Mouse (Mus musculus) cerebellum, adult 2 months (tissue): ENCODE data around the gene Adra2c. TPM values are rescaled to one million over a fixed set of nuclear protein-coding genes. Genes with fewer than 3 reads are reported as not detected.

Experiments used
- DNase-seq, 2 experiments: peaks; one replicate each; pipeline ENCODE4 v3.0.0; 2021
- H3K27ac ChIP-seq: fragments of 200-500 bp; 2 replicates; pipeline ENCODE4 v1.5.1; 2012; ENCODE audit warnings: low read length, control low read depth, inconsistent platforms; ENCODE audit not compliant: insufficient read depth
- H3K27me3 ChIP-seq: fragments of 200-500 bp; 2 replicates; pipeline ENCODE4 v1.6.1; 2012; ENCODE audit warnings: inconsistent platforms, mild to moderate bottlenecking, low read length, moderate library complexity; ENCODE audit not compliant: control insufficient read depth, insufficient read depth
- H3K4me1 ChIP-seq: fragments of 200-500 bp; 2 replicates; pipeline ENCODE4 v1.6.1; 2011; ENCODE audit warnings: low read length; ENCODE audit not compliant: control insufficient read depth, insufficient read depth
- H3K4me3 ChIP-seq: fragments of 200-500 bp; replicated peaks from 2 replicates; pipeline ENCODE3; 2011; ENCODE audit warnings: mild to moderate bottlenecking, low read depth, low read length, control low read depth; ENCODE audit not compliant: insufficient read depth
- CTCF ChIP-seq: fragments of 200-500 bp; IDR thresholded peaks from 2 replicates; pipeline ENCODE4 v1.5.1; 2011; ENCODE audit warnings: low read depth, mild to moderate bottlenecking, control low read depth, low read length, moderate library complexity, borderline replicate concordance; ENCODE audit not compliant: insufficient read depth
- POLR2A ChIP-seq: fragments of 200-500 bp; IDR thresholded peaks from 2 replicates; pipeline ENCODE4 v1.6.1; 2011; ENCODE audit warnings: low read length, control low read depth, borderline replicate concordance; ENCODE audit not compliant: insufficient read depth
- WGBS: fragments of 180-500 bp; shearing (Covaris S2); methylation state at CpG from one replicate; pipeline ENCODE4 v1.1.7; 2018; 5-methylcytosine and 5-hydroxymethylcytosine counted together
- polyA plus RNA-seq: library from polyadenylated mRNA; depleted of rRNA; stranded (reverse); fragments of >200 nt; gene quantifications from 2 replicates; pipeline ENCODE4 v1.2.3, GENCODE M21; 2012

Adra2c gene
- polyA plus RNA-seq, 1 experiment, result 8.4 TPM

DNA sequence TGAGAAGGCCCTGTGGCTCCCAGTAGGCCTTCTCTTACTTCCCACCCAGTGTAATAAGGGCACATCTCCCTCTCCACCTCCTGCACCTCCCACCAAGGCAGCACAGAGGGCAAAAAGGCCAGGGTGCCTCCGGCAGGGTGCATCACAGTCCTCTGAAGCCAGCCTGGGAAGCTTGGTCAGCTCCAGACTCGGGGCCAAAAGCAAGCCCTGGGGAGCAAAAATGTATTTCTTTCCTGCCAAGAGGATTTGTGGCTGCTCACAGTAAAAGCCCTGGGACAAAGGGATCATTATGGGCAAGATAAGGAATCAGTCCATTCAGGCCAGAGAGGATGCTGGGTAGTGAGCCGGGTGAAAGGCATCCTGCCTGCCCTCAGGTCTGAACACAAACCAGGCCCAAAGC, 7.2 kb downstream of the Adra2c start:
- no peak overlapping the region for H3K27ac ChIP-seq
- DNase-seq, result no peak
- H3K4me3 ChIP-seq, result no peak overlapping the region
- TF ChIP-seq POLR2A (no peak), CTCF (no peak)
- no peaks in the 10 kb centered on the region for H3K27me3 ChIP-seq
- H3K4me1 ChIP-seq, result peaks cover 3% of the 10 kb centered on the region
- 74% methylated on average over 3 of the region's 3 CpGs for WGBS

DNA sequence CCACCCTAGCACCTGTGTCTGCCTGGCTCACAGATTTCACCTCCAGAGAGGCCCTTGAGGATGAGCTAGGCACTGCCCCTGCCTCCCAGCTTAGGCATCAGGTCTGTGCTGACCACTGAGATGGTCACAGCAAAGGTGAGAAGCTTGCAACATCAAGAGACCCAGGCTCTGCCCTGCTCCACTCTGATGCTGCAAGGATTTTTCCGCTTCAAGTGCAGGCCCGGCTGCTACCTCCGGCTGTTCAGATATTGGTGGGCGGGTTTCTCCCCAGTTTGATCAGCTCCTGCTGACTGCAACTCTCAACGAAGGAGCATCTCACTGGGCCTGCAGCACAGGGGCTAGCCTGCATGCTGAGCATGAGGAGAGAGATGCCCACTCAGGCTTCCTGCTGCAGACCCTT, 8.1 kb downstream of the Adra2c start:
- WGBS, result 78% methylated on average over 5 of the region's 5 CpGs
- H3K4me3 ChIP-seq, result no peak overlapping the region
- H3K4me1 ChIP-seq, result peaks cover 3% of the 10 kb centered on the region
- H3K27me3 ChIP-seq, result no peaks in the 10 kb centered on the region
- no peak for TF ChIP-seq CTCF
- no peak for TF ChIP-seq POLR2A
- DNase-seq, result no peak
- no peak overlapping the region for H3K27ac ChIP-seq

DNA sequence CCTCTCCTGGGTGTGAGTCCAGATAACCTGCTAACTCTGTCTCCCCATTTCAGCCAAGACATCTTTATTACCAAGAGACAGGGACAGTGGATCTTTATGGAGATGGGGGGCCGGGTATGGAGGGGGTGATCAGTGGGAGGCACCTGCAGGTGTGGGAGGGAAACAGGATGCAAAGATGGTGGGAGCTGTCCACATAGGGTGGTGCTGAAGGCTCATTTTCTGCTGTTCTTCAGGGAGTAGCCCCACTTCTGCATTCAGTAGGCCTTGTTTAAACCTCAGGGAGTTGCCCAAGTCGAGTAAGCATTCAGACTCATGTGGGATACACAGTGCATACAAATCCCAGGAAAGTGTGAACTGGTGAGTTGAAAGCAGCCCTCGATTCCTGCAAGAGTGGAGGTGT, 21.5 kb downstream of the Adra2c start:
- Histone ChIP-seq H3K27me3 (no peaks in the 10 kb centered on the region), H3K27ac (no peak overlapping the region), H3K4me3 (no peak overlapping the region), H3K4me1 (peaks cover 10% of the 10 kb centered on the region)
- DNase-seq, result no peak
- WGBS, result 72% methylated on average over 3 of the region's 3 CpGs
- TF ChIP-seq POLR2A (no peak), CTCF (no peak)

DNA sequence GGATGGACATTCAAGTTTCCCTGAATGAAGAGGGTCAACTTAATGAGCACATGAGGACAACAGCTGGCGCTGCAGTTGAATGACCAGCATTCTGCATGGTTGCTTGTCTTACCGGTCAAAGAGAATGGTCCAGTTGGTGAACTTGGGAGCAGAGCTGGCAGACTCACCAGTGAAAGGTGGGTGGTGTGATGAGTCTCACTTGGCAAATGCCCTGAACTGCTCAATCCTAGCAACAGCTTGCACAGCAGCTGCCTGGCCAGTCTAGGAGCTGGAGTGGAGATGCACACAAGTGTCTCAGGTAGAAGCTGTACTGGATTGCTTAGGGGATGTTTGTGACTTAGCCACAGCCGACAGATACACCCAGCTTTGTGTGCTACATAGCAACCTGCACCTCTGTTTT, 26.1 kb downstream of the Adra2c start:
- 86% methylated on average over 3 of the region's 3 CpGs for WGBS
- DNase-seq, result peak in 1 of 2 experiments; percentile 37
- TF ChIP-seq POLR2A, result no peak
- H3K4me3 ChIP-seq, result no peak overlapping the region
- H3K27ac ChIP-seq, result no peak overlapping the region
- H3K27me3 ChIP-seq, result no peaks in the 10 kb centered on the region
- H3K4me1 ChIP-seq, result peaks cover 21% of the 10 kb centered on the region

DNA sequence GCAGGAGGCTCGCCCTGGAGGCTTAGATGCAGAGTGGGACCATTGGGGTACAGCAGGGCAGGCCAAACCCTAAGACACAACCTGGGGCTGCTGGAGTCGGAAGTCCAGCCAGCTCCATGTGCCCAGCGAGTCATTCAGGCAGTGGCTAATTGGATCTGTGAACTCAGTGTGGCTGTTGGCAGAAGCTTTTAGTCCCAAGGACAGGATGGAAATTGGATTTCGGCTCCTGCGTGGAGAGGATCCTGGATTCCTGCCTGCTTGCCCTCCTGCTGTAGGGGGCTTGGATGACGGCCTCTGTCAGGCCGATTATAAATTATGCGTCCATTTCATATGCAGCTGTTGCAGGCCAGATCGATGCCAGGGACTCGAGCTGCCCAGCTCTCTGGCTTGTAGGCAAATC, 27.2 kb downstream of the Adra2c start:
- Histone ChIP-seq H3K4me1 (peaks cover 21% of the 10 kb centered on the region), H3K27me3 (no peaks in the 10 kb centered on the region), H3K27ac (peak overlapping the region; percentile 8; the same call in 1 of the 2 replicates), H3K4me3 (no peak overlapping the region)
- peak; percentile 89 to 93 for DNase-seq
- 11% methylated on average over 10 of the region's 10 CpGs for WGBS
- TF ChIP-seq POLR2A (no peak), CTCF (no peak)

DNA sequence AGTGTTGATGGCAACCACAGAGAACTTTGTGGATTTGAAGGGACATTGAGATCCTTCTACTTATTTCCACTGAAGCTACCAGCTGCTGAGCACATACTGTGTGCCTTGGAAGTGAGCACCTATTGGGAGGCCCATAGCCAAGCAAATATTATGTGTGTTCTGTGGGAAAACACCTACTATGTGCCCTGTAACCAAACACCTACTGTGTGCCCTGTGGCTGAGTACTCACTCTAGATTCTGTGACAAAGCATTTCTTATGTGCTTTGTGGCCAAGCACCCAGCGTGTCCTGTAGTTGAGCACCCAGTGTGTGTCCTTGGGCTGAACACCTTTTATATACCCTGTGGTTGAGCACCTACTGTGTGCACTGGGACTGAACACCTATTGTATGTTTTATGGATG, 28.6 kb downstream of the Adra2c start:
- H3K27me3 ChIP-seq, result no peaks in the 10 kb centered on the region
- WGBS, result 95% methylated on average over 1 of the region's 1 CpGs
- no peak for TF ChIP-seq CTCF
- no peak for TF ChIP-seq POLR2A

DNA sequence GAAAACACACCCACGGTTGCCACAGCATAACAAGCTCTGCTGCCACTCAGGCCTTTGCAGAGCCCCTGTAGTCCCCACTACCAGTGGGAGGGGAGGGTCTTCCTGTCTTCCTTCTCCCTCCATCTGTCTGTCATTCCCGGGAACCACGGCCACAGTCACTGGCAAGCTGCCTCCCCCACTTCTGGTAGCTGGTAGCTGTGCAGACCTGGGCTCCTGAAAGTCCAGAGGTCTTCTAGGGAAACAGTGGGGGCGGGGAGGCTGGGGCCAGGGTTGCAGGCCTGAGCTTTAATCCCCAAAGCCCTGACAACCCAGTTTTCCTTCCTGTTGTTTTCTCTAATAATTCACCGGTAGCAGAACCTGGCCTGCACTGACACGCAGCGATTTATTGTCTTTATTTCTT, 31.7 kb downstream of the Adra2c start:
- no peak for DNase-seq
- 87% methylated on average over 7 of the region's 7 CpGs for WGBS
- Histone ChIP-seq H3K27ac (no peak overlapping the region), H3K4me1 (peaks cover 35% of the 10 kb centered on the region), H3K27me3 (no peaks in the 10 kb centered on the region; the same call in 1 of the 2 replicates), H3K4me3 (no peak overlapping the region)
- TF ChIP-seq POLR2A, result no peak
- no peak for TF ChIP-seq CTCF

More for the DNA sequence above, 28.6 kb downstream of the Adra2c start:
- no peak for DNase-seq
- no peak overlapping the region for H3K4me3 ChIP-seq
- no peak overlapping the region for H3K27ac ChIP-seq
- H3K4me1 ChIP-seq, result peaks cover 28% of the 10 kb centered on the region

DNA sequence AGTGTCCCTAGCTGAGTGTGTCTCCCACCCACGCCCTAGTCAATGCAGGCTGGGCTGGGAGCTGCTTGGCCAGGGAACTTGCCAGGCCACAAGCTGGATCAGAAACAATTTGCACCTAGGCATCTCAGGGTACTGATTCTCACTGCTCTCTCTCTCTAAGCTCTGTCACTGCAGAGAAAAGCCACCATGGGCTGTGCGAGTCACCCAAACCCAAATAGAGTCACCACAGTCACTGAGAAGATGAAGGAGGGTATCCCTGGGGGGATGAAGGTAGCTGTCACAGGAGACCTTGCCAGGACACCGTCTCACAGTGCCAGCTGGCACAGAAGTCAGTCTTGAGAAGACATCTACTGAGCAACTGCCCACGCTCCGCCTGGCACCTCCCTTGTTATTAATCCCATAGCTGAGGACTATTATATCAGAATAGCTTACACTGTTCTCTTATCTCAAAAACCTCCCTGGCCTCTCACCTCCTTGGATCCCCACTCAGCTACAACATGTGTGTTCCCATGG, 33.7 kb downstream of the Adra2c start:
- Histone ChIP-seq H3K27me3 (no peaks in the 10 kb centered on the region; the same call in 1 of the 2 replicates), H3K4me1 (peaks cover 22% of the 10 kb centered on the region), H3K27ac (no peak overlapping the region), H3K4me3 (no peak overlapping the region)
- TF ChIP-seq CTCF, result no peak
- TF ChIP-seq POLR2A, result no peak
- DNase-seq, result peak; percentile 53 to 58
- WGBS, result 44% methylated on average over 5 of the region's 5 CpGs

DNA sequence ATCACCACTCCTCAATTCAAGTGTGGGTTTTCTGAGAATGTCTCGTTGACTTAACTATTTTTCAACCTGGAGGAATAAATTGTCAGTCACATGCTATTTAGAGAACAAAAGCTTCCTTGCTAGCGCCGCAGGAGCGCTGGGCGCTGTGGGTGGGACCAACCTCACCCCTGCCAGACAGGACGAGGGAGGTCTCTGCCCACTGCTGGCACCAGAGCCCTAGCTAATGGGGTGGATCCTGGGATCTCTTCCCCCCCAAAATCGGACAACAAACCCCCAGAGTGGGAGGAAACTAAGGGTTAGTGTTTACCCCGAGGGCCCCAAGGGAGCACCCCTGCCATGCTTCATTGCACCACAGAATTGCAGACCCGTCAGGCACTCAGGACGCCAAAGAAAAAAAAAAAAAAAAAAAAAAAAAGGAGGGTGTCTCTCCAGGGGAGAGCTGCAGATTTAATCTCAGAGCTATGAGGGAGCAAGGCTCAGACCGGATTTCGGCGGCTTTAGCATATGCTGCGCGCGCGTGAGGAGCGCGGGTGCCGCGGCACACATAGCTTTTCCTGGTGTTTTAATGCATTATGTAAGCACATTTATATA, 35.2 kb downstream of the Adra2c start:
- peak; percentile 51 for DNase-seq
- TF ChIP-seq POLR2A, result peak; percentile 13; the same call in 1 of the 2 replicates
- no peak for TF ChIP-seq CTCF
- Histone ChIP-seq H3K4me3 (peak overlapping the region; percentile 16), H3K27ac (no peak overlapping the region), H3K27me3 (no peaks in the 10 kb centered on the region; the same call in 1 of the 2 replicates), H3K4me1 (peaks cover 24% of the 10 kb centered on the region)
- WGBS, result 18% methylated on average over 21 of the region's 21 CpGs
